Mouse (Mus musculus): ENCODE measurements around the gene Nlgn3. TPM values are rescaled to one million over a fixed set of nuclear protein-coding genes. Genes with fewer than 3 reads are reported as not detected.
"Not testable (repeated sequence)": the region's sequence is repeated elsewhere in the genome, so short reads cannot be mapped to it uniquely, and the experiment has no call there.

Nlgn3 gene
- polyA plus RNA-seq, 1 experiment from 2014 or later: 12.3 TPM

GRCm38 (mm10) chrX:101338666-101339065 is 39.7 kb downstream of the Nlgn3 start:
- WGBS: 44% methylated on average over 4 of the region's 4 CpGs
- Histone ChIP-seq H3K27me3 (ENCODE audit: control insufficient read depth, insufficient read depth, low read length) (no peaks in the 10 kb centered on the region), H3K9ac (ENCODE audit: low read length) (no peak overlapping the region), H3K9me3 (ENCODE audit: control insufficient read depth, low read length) (no peaks in the 10 kb centered on the region), H3K36me3 (ENCODE audit: control insufficient read depth, insufficient read depth, low read length) (no peaks in the 10 kb centered on the region), H3K27ac (replicated peaks; ENCODE audit: low read depth, low read length) (no peak overlapping the region), H3K4me1 (ENCODE audit: control insufficient read depth, insufficient read depth, low read length) (no peaks in the 10 kb centered on the region), H3K4me3 (ENCODE audit: low read depth, low read length) (no peak overlapping the region), H3K4me2 (ENCODE audit: low read depth, severe bottlenecking) (no peak overlapping the region)
- ATAC-seq (ENCODE audit: insufficient number of reproducible peaks, low FRiP score, low TSS enrichment, low read depth): no peak
- no peak for DNase-seq (ENCODE audit: low spot score)

GRCm38 (mm10) chrX:101342837-101343236 is 43.9 kb downstream of the Nlgn3 start:
- not testable (repeated sequence) for H3K36me3 ChIP-seq (ENCODE audit: control insufficient read depth, insufficient read depth, low read length); H3K4me2 ChIP-seq (ENCODE audit: low read depth, severe bottlenecking); H3K27ac ChIP-seq (replicated peaks; ENCODE audit: low read depth, low read length); H3K9me3 ChIP-seq (ENCODE audit: control insufficient read depth, low read length); ATAC-seq (ENCODE audit: insufficient number of reproducible peaks, low FRiP score, low TSS enrichment, low read depth); H3K27me3 ChIP-seq (ENCODE audit: control insufficient read depth, insufficient read depth, low read length); H3K4me1 ChIP-seq (ENCODE audit: control insufficient read depth, insufficient read depth, low read length); H3K4me3 ChIP-seq (ENCODE audit: low read depth, low read length); H3K9ac ChIP-seq (ENCODE audit: low read length); DNase-seq (ENCODE audit: low spot score)
- 22% methylated on average over 2 of the region's 2 CpGs for WGBS

GRCm38 (mm10) chrX:101345456-101345855 is 46.5 kb downstream of the Nlgn3 start:
- no peak overlapping the region for H3K9ac ChIP-seq (ENCODE audit: low read length)
- H3K4me2 ChIP-seq (ENCODE audit: low read depth, severe bottlenecking): no peak overlapping the region
- 98% methylated on average over 2 of the region's 2 CpGs for WGBS
- no peaks in the 10 kb centered on the region for H3K9me3 ChIP-seq (ENCODE audit: control insufficient read depth, low read length)
- ATAC-seq (ENCODE audit: insufficient number of reproducible peaks, low FRiP score, low TSS enrichment, low read depth): no peak
- H3K4me1 ChIP-seq (ENCODE audit: control insufficient read depth, insufficient read depth, low read length): no peaks in the 10 kb centered on the region
- DNase-seq (ENCODE audit: low spot score): no peak
- H3K27me3 ChIP-seq (ENCODE audit: control insufficient read depth, insufficient read depth, low read length): no peaks in the 10 kb centered on the region
- no peaks in the 10 kb centered on the region for H3K36me3 ChIP-seq (ENCODE audit: control insufficient read depth, insufficient read depth, low read length)
- no peak overlapping the region for H3K4me3 ChIP-seq (ENCODE audit: low read depth, low read length)
- H3K27ac ChIP-seq (replicated peaks; ENCODE audit: low read depth, low read length): no peak overlapping the region

GRCm38 (mm10) chrX:101346475-101346874 is 47.5 kb downstream of the Nlgn3 start:
- H3K9ac ChIP-seq (ENCODE audit: low read length): no peak overlapping the region
- ATAC-seq (ENCODE audit: insufficient number of reproducible peaks, low FRiP score, low TSS enrichment, low read depth) (no peak), DNase-seq (ENCODE audit: low spot score) (no peak)
- no peak overlapping the region for H3K27ac ChIP-seq (replicated peaks; ENCODE audit: low read depth, low read length)
- 67% methylated on average over 4 of the region's 4 CpGs for WGBS
- H3K4me3 ChIP-seq (ENCODE audit: low read depth, low read length): no peak overlapping the region
- no peaks in the 10 kb centered on the region for H3K36me3 ChIP-seq (ENCODE audit: control insufficient read depth, insufficient read depth, low read length)
- H3K27me3 ChIP-seq (ENCODE audit: control insufficient read depth, insufficient read depth, low read length): no peaks in the 10 kb centered on the region
- H3K9me3 ChIP-seq (ENCODE audit: control insufficient read depth, low read length): no peaks in the 10 kb centered on the region
- no peaks in the 10 kb centered on the region for H3K4me1 ChIP-seq (ENCODE audit: control insufficient read depth, insufficient read depth, low read length)
- no peak overlapping the region for H3K4me2 ChIP-seq (ENCODE audit: low read depth, severe bottlenecking)

- 73% methylated on average over 4 of the region's 4 CpGs for WGBS
- DNase-seq (ENCODE audit: low spot score) (no peak), ATAC-seq (ENCODE audit: insufficient number of reproducible peaks, low FRiP score, low TSS enrichment, low read depth) (no peak)
- Histone ChIP-seq H3K4me3 (ENCODE audit: low read depth, low read length) (no peak overlapping the region), H3K27ac (replicated peaks; ENCODE audit: low read depth, low read length) (no peak overlapping the region), H3K9ac (ENCODE audit: low read length) (no peak overlapping the region), H3K4me2 (ENCODE audit: low read depth, severe bottlenecking) (no peak overlapping the region), H3K4me1 (ENCODE audit: control insufficient read depth, insufficient read depth, low read length) (no peaks in the 10 kb centered on the region), H3K36me3 (ENCODE audit: control insufficient read depth, insufficient read depth, low read length) (no peaks in the 10 kb centered on the region), H3K9me3 (ENCODE audit: control insufficient read depth, low read length) (no peaks in the 10 kb centered on the region), H3K27me3 (ENCODE audit: control insufficient read depth, insufficient read depth, low read length) (no peaks in the 10 kb centered on the region)
Measured at GRCm38 (mm10) chrX:101351188-101351587, 52.2 kb downstream of the Nlgn3 start.

- ATAC-seq (ENCODE audit: insufficient number of reproducible peaks, low FRiP score, low TSS enrichment, low read depth): not testable (repeated sequence)
Measured at GRCm38 (mm10) chrX:101358902-101359301, 59.9 kb downstream of the Nlgn3 start.

GRCm38 (mm10) chrX:101369001-101369400 is 70.0 kb downstream of the Nlgn3 start:
- Histone ChIP-seq H3K9ac (ENCODE audit: low read length) (no peak overlapping the region), H3K4me3 (ENCODE audit: low read depth, low read length) (no peak overlapping the region), H3K4me1 (ENCODE audit: control insufficient read depth, insufficient read depth, low read length) (no peaks in the 10 kb centered on the region), H3K27me3 (ENCODE audit: control insufficient read depth, insufficient read depth, low read length) (no peaks in the 10 kb centered on the region), H3K27ac (replicated peaks; ENCODE audit: low read depth, low read length) (no peak overlapping the region), H3K4me2 (ENCODE audit: low read depth, severe bottlenecking) (no peak overlapping the region), H3K9me3 (ENCODE audit: control insufficient read depth, low read length) (no peaks in the 10 kb centered on the region), H3K36me3 (ENCODE audit: control insufficient read depth, insufficient read depth, low read length) (no peaks in the 10 kb centered on the region)
- 77% methylated on average over 7 of the region's 7 CpGs for WGBS
- DNase-seq (ENCODE audit: low spot score): no peak
- no peak for ATAC-seq (ENCODE audit: insufficient number of reproducible peaks, low FRiP score, low TSS enrichment, low read depth)

More at GRCm38 (mm10) chrX:101358902-101359301, 59.9 kb downstream of the Nlgn3 start:
- not testable (repeated sequence) for H3K27me3 ChIP-seq (ENCODE audit: control insufficient read depth, insufficient read depth, low read length); H3K9me3 ChIP-seq (ENCODE audit: control insufficient read depth, low read length); H3K4me1 ChIP-seq (ENCODE audit: control insufficient read depth, insufficient read depth, low read length); H3K4me3 ChIP-seq (ENCODE audit: low read depth, low read length); H3K36me3 ChIP-seq (ENCODE audit: control insufficient read depth, insufficient read depth, low read length); H3K27ac ChIP-seq (replicated peaks; ENCODE audit: low read depth, low read length); H3K4me2 ChIP-seq (ENCODE audit: low read depth, severe bottlenecking); H3K9ac ChIP-seq (ENCODE audit: low read length)
- WGBS: 56% methylated on average over 3 of the region's 4 CpGs
- DNase-seq (ENCODE audit: low spot score): peak; percentile 23

GRCm38 (mm10) chrX:101370573-101370972 is 71.6 kb downstream of the Nlgn3 start:
- 74% methylated on average over 3 of the region's 3 CpGs for WGBS
- Histone ChIP-seq H3K4me1 (ENCODE audit: control insufficient read depth, insufficient read depth, low read length) (no peaks in the 10 kb centered on the region), H3K9me3 (ENCODE audit: control insufficient read depth, low read length) (no peaks in the 10 kb centered on the region), H3K4me3 (ENCODE audit: low read depth, low read length) (no peak overlapping the region), H3K27ac (replicated peaks; ENCODE audit: low read depth, low read length) (no peak overlapping the region), H3K9ac (ENCODE audit: low read length) (no peak overlapping the region), H3K27me3 (ENCODE audit: control insufficient read depth, insufficient read depth, low read length) (no peaks in the 10 kb centered on the region), H3K4me2 (ENCODE audit: low read depth, severe bottlenecking) (no peak overlapping the region), H3K36me3 (ENCODE audit: control insufficient read depth, insufficient read depth, low read length) (no peaks in the 10 kb centered on the region)
- ATAC-seq (ENCODE audit: insufficient number of reproducible peaks, low FRiP score, low TSS enrichment, low read depth) (no peak), DNase-seq (ENCODE audit: low spot score) (no peak)

GRCm38 (mm10) chrX:101372946-101373345 is 74.0 kb downstream of the Nlgn3 start:
- no peaks in the 10 kb centered on the region for H3K36me3 ChIP-seq (ENCODE audit: control insufficient read depth, insufficient read depth, low read length)
- ATAC-seq (ENCODE audit: insufficient number of reproducible peaks, low FRiP score, low TSS enrichment, low read depth): no peak
- DNase-seq (ENCODE audit: low spot score): no peak
- WGBS: 69% methylated on average over 5 of the region's 5 CpGs
- no peak overlapping the region for H3K4me3 ChIP-seq (ENCODE audit: low read depth, low read length)
- H3K9me3 ChIP-seq (ENCODE audit: control insufficient read depth, low read length): no peaks in the 10 kb centered on the region
- H3K27me3 ChIP-seq (ENCODE audit: control insufficient read depth, insufficient read depth, low read length): peaks cover 5% of the 10 kb centered on the region; the same call in 1 of the 2 replicates
- no peak overlapping the region for H3K27ac ChIP-seq (replicated peaks; ENCODE audit: low read depth, low read length)
- no peak overlapping the region for H3K4me2 ChIP-seq (ENCODE audit: low read depth, severe bottlenecking)
- no peak overlapping the region for H3K9ac ChIP-seq (ENCODE audit: low read length)
- H3K4me1 ChIP-seq (ENCODE audit: control insufficient read depth, insufficient read depth, low read length): no peaks in the 10 kb centered on the region
